Mouse (Mus musculus) liver (tissue): Measurements from ENCODE around the gene Tnni2.

Source experiments
- DNase-seq: peaks from one replicate; pipeline ENCODE4 v3.0.0-alpha.2; 2020; ENCODE audit warnings: mixed read lengths

Tnni2 gene

DNA sequence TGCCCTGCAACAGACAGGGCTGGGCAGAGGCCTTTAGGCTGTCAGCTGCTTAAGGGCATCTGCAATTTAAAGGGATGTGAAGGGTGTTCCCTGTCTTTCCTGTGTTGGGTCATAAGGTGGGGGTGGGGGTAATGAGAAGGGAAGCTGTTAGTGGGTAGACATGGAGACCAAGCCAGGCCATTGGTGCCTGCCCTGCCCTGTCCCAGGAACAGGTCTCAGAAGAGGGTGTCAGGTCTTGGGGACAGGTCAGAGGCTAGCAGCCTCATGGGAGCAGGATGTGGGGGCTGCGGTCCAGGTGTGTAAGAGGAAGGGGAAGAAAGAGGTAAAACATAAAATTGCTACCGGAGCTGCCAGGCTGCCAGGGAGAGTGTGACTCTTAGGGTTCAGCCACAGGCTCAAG is 19.8 kb downstream of the Tnni2 start:
- DNase-seq, result no peak

GRCm38 (mm10) chr7:142462190-142462589 is 20.6 kb downstream of the Tnni2 start:
- no peak for DNase-seq

- no peak for DNase-seq
Observed at GRCm38 (mm10) chr7:142462594-142463078, 21.0 kb downstream of the Tnni2 start.

- no peak for DNase-seq
Observed at GRCm38 (mm10) chr7:142470171-142470691, 28.6 kb downstream of the Tnni2 start.

GRCm38 (mm10) chr7:142470808-142471413 is 29.3 kb downstream of the Tnni2 start:
- DNase-seq, result peak; percentile 37

DNA sequence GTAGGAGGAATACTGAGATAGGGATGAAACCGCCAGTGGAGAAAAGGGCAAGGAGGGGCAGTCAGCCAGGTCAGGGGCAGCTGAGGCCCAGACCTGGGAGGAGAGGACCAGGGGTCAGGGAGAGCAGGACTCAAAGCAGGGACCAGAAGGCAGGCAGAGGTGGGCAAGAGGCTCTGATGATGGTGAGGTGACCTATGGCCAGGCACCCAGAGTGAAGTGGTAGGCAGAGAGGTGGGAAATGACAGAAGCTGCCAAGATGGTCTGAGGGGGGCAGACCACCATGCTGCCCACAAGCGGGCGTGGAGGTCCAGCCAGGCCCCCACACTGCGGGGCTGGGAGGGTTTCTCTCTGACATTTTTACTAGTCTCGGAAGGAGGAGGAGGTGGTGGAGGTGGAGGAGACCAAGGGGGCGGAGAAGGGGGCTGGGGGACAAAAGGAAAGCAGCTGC is 29.8 kb downstream of the Tnni2 start:
- no peak for DNase-seq

DNA sequence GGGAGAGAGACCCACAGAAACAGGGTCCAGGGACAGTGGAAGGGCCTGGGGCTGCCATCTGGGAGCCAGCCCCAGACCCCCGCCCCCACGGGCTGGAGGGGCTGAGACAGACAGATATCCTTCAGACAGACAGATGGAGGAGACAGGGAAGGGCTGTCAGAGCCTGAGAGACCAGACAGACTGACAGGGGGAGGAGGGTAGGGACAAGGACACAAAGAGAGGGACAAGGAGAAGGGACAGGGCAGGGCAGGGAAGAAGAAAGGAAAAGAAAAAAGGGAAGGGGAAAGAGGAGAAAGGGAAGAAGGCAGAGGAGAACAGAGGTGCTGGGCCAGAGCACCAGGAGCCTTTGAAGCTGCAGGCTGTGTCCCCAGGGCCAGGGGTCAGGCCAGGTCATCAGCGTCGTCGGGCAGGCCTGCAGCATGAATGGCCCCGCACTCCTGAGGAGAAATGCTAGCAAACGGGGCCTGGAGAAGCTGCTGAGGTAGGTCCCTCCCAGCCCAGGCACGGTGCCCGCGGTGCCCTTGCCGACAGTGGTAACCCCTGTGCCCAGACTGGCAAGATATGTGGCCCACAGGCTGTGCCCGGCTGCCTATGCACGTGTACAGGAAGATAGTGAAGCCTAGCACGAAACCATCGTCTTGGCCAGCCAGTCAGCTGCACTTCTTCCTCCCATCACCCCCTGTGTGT is 30.4 kb downstream of the Tnni2 start:
- peak; percentile 3 for DNase-seq

DNA sequence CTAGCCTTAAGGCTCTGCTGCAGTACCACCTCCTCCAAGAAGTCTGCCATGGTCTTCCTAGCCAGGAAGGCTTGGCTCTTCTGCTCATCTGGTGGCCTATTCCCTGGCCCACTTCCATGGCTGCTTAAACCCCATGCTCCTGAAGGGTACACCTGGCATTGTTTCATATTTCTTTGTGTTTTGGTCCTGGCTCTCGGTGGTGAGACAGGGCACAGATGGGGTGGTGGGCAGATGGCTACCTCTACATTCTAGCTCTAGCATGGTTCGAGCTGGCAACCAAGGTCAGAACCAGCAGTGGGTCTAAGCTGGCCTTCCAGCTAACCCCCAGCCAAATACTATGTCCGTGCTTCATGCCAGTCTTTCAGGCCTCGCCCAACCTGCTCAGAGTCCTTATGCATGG is 31.3 kb downstream of the Tnni2 start:
- no peak for DNase-seq

DNA sequence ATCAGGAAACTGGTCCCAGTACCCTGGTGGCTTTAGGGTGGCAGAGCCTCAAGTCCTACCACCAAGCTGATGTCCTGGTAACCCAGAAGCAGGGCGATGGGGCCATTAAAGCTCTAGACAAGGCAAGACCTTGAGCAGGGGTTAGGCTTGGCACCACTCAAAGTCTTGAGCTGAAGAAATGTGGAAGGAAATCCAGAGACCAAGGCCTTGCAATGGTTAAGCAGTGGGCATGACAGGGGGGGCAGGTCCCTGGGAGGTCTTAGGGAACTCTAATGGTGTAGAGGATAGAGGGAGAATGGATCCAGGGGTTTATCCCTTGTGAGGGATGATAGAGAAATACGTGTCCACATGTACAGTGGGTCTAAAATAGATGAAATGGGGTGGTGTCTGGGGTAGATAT is 31.9 kb downstream of the Tnni2 start:
- DNase-seq, result no peak

- no peak for DNase-seq
Observed at GRCm38 (mm10) chr7:142474799-142475198, 33.2 kb downstream of the Tnni2 start.

DNA sequence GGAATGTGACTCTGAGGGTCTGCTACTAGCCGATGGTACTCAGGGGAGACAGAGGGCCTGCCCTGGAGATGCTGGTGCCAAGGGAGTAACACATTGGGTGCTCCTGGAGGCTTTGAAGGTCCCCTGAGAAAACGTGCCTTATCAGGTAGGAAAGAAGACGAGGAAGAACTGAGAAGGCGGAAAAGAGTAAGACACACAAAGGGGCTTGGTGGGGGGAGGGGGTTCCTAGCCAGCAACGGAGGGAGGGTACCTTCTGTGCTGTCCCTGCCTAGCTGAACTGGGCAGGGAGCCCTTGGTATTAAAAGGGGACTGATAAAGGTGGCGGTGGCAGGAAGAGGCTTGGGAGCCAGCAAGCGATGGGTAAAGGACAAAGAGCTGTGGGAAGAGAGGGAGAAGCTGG is 34.0 kb downstream of the Tnni2 start:
- no peak for DNase-seq

DNA sequence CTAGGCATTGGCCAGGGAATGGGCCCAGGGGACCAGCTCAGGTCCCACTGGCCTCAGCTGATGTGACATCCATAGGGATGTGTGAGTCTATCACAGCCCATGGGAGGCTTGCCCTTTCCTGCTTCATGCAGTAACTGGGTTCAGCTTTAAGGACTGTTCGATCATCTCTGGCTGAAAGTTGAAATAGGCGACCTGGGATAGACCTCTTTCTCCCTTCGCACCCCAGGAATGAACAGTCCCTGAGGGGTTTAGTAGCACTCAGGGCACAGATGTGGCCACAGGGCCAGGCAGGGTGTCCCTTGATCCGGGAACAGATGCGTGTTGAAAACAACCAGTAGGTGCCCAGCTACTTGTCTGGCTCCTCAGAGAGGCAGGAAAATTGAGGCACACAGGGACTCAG is 34.7 kb downstream of the Tnni2 start:
- no peak for DNase-seq

DNA sequence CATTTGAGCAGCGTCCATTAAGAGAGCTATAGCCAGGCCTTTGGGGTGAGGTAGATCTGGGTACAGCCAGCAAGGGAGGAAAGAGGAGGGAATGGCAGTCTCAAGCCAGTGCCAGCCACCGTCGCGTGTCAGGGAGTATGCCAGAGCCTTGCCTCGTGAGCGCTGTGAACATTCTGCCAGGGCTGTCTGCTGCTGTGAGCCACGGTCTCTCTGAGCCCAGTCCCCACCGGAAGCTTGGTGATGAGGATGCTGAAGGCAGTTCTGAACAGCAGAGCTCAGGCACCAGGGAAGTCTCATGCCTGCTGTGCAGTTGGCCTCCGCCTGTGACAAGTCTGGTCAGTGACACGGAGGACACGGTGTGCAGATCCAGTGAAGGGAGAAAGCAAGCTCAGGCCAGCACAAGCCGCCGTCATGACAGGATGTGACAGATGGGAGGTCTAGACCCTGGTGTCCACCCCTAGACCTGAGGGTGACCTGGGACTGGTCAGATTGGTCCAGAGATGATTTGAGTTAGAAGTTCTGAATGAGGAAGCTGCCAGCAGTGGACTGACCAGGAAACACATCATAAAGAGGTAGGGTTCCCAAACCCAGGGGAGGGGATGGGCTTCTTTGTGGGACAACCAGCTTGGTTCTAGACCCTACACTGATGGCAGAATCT is 35.3 kb downstream of the Tnni2 start:
- DNase-seq, result no peak

DNA sequence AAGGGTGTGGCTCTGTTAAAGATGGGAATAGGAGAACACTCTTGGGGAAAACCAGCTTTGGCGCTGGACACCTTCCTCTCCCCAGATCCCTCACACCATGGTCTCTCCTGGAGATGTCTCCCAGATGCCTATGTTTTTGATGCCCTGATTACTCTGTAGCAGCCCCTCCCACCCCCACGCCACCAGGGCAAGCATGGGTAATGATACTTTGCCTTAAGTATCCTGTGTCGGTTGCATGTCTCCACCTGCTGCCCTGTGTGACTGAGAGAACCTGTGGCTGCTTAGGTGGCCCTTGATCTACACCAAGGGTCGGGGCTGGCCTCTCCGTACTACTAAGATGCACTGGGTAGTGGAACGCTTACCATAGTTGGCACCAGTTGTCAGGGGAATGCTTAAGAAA is 36.4 kb downstream of the Tnni2 start:
- DNase-seq, result no peak

- DNase-seq, result no peak
Observed at GRCm38 (mm10) chr7:142478574-142478973, 37.0 kb downstream of the Tnni2 start.

DNA sequence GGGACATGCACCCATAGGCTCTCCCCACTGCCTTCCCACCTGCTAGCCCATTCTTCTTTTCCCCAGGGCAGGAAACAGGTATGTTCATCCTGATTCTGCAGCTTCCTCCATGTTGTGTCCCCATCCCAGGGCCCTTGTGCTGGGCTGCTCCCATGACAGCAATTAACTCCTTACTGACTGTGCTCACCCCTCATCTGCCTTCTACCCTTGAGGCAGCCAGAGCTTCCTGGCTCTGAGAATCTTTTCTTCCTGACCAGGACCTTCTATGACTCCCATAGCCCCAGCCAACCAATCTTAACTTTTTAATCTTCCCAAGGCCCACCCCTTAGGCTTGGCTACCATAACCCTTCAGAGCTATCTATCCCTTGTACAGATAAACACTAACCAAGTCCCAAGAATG is 37.7 kb downstream of the Tnni2 start:
- DNase-seq, result no peak

GRCm38 (mm10) chr7:142479886-142480285 is 38.3 kb downstream of the Tnni2 start:
- no peak for DNase-seq

DNA sequence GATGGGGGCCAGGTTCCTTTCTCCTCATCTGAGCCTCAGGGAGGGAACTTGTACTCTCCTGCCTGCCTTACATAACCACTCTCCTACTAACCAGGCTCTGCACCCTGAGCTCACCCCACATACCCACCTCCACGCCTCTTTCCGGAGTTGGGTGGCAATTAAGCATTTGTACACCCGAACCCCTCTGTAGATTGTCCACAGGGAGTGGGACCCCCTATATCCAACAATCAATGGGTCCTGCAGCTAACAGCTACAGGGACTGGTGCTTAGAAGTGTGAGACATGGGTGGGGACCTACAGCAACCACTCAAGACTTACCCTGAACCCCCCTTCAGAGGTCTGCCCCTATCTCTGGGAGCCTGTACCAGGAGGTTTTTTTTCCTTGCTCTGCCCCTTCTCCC is 39.1 kb downstream of the Tnni2 start:
- DNase-seq, result no peak

- DNase-seq, result peak; percentile 66
Observed at GRCm38 (mm10) chr7:142481186-142481567, 39.6 kb downstream of the Tnni2 start.

- peak; percentile 62 for DNase-seq
Observed at GRCm38 (mm10) chr7:142481568-142482255, 40.1 kb downstream of the Tnni2 start.

GRCm38 (mm10) chr7:142482256-142482609 is 40.6 kb downstream of the Tnni2 start:
- no peak for DNase-seq

- peak; percentile 58 for DNase-seq
Observed at GRCm38 (mm10) chr7:142483136-142483535, 41.5 kb downstream of the Tnni2 start.

- no peak for DNase-seq
Observed at GRCm38 (mm10) chr7:142484780-142485179, 43.2 kb downstream of the Tnni2 start.
